Mouse (Mus musculus): ENCODE results near the gene Anapc15. TPM values are rescaled to one million over a fixed set of nuclear protein-coding genes. Genes with fewer than 3 reads are reported as not detected.
"Not testable (repeated sequence)": the region's sequence is repeated elsewhere in the genome, so short reads cannot be mapped to it uniquely, and the experiment has no call there.

Anapc15 gene
- total RNA-seq, 2 experiments from 2014 or later = 14.2 to 18.6 TPM

DNA sequence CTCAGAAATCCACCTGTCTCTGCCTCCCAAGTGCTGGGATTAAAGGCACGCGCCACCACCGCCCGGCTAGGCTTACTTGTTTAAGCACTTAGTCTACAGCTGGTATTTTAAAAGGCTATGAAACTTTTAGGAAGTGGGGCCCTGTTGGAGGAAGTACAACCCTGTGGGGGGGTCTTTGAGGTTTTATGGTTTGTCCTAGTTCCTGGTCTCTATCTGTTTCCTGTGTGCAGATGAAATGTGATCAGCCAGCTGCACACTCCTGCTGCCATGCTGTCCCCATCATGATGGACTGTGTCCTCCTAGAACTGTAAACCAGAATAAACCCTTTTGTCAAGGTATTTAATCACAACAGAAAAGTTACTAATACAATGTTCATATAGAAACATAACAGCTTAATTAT, 20.6 kb downstream of the Anapc15 start:
- no peak for ATAC-seq (replicated peaks; ENCODE audit: low FRiP score, poor library complexity, severe bottlenecking)

DNA sequence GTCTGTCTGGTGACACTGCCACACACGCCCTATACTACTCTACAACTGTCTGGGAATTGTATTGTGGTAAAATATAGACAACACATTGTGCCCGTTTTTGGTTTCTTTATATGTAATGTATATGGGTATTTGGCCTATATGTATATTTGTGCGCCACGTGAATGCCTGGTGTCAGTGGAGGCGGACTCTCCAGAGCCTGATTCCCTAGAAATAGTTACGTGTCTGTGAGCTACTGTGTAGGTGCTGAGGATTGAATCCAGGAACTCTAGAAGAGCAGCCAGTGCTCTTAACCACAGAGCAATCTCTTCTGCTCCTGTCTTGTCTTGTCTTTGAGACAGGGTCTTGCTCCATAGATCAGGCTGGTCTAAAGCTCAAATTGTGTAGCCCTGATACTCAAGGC, 22.8 kb downstream of the Anapc15 start:
- no peak for ATAC-seq (replicated peaks; ENCODE audit: low FRiP score, poor library complexity, severe bottlenecking)

DNA sequence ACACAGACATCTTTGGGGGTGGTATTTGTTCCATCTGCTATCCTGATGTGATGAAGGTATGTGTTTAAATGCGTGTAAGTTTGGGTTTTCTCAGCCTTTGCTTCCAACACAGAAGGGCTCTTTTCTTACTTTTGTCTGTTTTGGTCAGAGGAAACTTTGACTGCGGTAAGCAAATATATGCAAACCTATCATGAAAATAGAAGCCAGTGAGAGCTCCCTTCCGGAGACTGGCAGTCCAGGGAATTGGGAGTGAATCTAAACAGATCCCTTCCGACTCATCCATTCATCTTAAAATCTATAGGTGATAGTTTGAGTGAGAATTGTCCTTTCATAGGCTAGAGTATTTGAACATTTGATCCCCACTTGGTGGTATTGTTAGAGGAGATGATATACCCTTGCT, 24.9 kb downstream of the Anapc15 start:
- ATAC-seq (replicated peaks; ENCODE audit: low FRiP score, poor library complexity, severe bottlenecking) = no peak

DNA sequence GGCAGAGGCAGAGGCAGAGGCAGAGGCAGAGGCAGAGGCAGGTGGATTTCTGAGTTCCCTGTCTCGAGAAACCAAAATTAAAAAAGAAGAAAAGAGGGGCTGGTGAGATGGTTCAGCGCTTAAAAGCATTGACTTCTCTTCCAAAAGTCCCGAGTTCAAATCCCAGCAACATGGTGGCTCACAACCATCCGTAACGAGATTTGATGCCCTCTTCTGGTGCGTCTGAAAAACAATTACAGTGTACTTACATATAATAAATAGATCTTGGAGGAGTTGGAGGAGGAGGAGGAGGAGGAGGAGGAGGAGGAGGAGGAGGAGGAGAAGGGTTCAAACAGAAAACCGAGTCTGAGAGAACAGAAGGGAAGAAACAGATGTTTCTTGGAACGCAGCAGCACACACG, 32.2 kb downstream of the Anapc15 start:
- ATAC-seq (replicated peaks; ENCODE audit: low FRiP score, poor library complexity, severe bottlenecking) = no peak

DNA sequence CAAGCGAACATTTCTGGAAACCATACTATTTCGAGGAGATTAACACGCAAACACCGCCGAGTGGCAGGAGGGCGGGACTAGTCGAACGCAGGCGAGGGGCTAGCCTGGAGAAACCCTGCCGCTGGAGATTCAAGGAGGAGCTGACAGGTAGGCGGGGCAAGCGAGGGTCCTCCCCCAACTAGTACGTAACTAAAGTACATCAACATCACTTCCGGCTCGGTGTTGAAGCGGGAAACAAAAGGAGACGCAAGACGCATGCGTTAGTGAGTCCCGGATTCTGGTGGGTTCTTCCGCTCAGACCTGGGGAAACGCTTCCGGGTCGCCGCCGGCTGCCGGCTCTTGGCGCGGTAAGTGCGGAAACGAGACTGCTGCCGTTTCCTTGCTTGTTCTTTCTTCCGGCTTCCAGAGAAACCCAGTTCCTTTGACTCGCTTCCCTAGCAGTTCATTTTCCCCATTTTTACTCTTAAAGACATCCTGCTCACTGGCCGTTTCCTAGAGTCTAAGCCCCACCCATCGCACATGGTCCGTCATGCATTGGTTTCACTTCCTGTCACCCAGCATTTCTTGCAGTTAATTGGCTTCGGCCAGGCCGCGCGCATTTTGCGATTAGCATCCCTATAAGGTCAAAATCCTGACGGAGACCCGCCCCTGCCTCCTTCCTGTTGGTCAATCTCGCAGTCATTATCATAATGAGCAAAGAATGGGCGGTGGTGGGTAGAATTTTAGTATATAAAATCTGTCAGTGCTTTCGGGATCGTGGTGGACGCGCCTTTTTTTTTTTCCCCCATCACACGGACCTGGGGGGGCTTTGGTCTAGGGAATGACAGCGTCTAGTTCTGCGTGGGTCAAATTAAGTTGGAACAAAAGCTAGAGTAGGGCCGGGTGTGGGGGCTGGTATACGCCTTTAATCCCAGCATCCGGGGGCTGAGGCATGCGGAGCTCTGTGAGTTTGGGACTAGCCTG, 32.9 kb downstream of the Anapc15 start:
- peak; percentile 94 for ATAC-seq (replicated peaks; ENCODE audit: low FRiP score, poor library complexity, severe bottlenecking)

DNA sequence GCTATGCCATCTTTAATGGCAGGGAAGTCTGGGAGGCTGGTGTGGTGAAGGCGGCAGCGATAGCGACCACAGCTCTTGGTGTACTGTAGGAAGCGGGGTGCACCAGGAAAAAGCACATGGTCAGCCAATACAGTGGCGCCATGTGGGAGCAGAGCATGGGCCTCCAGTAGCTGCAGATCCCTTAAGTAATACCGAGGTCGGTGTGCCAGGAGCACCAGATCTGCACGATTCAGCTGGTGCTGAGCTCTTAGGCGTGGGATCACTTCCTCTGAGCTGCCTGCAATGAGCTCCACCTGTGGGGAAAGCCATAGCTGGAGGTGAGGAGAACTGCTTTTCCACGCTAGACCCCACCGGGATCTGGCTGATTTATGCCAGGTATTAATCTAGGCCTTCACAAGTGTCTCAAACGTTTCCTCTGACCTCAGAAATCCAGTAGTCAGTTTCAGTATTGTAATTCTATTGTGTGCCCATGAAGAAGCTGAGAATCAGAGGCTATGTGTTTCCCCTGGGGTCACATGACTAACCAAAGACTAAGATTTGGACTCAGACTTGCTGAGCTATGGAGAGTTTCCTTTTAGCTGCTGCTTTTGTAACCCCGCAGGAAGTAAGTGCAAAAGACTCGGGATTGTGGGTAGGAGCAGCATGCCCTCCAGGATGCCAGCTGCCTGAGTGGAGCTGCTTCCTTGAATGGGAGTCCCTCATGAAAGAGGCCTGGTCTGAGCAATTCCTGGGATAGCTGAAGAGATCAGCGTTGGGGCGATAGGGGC, 37.0 kb downstream of the Anapc15 start:
- no peak for ATAC-seq (replicated peaks; ENCODE audit: low FRiP score, poor library complexity, severe bottlenecking)

DNA sequence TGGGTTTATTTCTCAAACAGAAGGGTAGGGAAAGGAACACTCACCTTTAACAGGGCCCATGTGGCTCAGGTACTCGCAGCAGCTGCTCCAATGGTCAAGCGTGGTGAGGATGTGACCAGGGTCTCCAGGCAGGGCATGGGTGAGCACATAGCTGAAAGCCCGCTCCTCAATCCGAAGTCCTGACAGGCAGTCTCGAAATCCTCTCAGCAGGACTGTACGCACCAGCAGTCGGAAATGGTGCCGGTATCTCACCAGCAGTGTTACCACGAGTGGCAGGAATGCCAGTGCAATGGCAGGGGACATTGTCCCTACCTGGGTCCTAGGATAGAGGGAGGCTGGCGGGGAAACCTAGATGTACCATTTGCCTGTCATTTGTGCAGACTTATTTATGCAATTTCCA, 38.5 kb downstream of the Anapc15 start:
- ATAC-seq (replicated peaks; ENCODE audit: low FRiP score, poor library complexity, severe bottlenecking) = no peak

DNA sequence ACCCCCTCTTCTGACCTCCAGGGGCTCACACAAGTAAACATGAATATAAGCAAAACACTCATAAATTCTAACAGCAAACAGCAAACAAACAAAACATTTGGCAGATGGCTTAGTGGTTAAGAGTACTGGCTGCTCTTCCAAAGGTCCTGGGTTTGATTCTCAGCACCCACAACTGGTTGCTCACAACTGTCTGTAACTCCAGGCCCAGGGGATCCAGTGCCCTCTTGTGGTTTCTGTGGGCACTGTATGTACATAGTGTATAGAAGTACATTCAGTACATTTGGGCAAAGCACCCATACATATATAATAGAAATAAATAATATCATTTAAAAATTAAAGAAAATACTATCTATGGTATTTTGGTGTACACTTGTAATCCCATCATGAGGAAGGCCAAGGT, 39.3 kb downstream of the Anapc15 start:
- ATAC-seq (replicated peaks; ENCODE audit: low FRiP score, poor library complexity, severe bottlenecking) = no peak

DNA sequence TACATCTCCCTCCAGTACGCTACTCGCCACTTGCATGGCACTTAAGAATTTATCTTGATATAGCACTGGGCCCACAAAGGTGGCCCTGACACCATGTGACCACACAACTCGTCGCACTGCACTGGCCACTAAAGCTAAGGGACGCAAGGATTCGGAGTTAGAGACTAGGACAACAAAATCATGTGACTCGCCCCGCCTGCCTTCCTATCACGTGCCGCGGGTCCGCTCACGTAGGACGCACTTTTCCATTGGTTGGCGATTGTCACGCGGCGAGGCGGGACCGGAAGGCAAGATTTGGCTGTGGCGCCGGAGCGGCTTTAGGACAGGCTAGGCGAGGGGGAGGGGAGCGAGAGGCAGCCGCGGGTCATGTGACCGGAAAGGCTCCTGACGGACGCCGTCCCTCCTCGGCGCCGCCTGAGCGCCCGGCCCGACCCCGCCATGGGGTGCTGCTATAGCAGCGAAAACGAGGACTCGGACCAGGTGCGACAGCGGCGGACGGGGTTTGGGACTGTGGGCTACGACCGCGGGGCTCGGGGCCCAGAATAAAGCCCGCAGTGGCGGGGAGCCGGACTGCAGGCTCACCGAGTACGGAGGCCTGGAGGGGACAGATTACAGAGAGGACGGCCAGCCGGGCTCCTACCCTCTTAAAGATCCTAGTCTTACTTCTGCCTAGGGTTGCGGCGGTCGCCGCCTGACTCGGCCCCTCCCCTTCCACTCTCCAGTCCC, 42.2 kb downstream of the Anapc15 start, which contains the start of gene Lamtor1:
Gene Lamtor1 (plus strand): TSS at position 344 of the 726 bp plus-strand sequence.
- ATAC-seq (replicated peaks; ENCODE audit: low FRiP score, poor library complexity, severe bottlenecking) = peak; percentile 93

DNA sequence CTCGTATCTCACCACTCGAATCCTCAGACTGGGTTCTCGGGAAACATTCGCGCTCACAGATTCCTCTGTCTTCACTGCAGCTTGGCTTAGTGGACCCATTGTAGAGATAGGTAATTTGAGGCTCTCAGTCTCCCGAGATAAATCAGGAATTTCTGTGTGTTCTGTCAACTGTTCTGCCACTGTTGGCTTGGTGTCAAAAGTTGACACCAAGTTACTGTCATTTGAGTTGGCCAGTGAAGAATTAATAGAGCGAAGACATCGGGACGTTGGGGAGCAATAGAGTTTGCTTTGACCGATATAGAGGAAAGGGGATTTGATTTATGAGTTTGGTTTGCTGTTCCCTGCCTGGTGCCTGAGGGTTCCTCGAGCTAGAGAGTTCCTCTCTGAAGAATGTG, 42.8 kb downstream of the Anapc15 start, which contains the start of gene Tomt:
Gene Tomt (minus strand): TSS at position 73 of the 395 bp plus-strand sequence.
- ATAC-seq (replicated peaks; ENCODE audit: low FRiP score, poor library complexity, severe bottlenecking) = no peak

DNA sequence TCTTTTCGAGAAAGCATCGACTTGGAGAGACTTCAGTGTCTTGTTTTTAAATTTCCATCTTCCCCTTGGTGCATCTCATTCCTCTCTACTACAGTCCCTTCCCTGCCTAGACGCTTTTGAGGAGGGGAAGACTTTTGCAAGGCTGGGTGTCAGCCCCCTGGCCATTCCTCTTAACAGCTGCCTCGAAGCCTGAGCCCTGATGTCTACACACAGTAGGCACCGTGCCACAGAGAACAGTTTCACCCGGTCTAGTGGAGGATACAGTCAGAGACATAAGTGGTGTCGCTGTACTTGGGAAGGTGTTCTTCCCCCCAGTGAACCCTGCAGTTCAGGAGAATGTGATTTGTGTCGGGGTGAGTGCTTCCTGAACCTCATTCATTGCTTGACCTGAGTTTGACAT, 43.2 kb downstream of the Anapc15 start:
- ATAC-seq (replicated peaks; ENCODE audit: low FRiP score, poor library complexity, severe bottlenecking) = no peak

DNA sequence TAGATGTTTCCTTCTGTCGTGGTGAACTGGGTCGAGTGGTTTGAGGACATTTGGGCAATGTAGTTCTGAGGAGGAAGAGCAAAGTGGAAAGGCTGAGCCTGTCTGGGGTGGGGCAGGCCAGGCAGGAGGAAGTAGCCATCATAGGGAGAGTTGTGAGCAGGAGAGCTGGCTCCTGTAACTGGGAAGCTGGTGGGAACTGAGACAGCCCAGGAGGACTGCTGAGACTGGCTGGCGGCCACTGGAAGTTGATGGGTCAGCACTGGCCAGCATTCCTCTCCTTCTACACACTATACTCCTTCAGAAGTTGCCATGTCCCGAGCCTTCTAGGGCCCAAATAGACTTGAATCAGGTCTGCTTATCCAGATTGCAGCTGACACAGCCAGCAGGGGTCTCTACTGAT, 44.9 kb downstream of the Anapc15 start:
- no peak for ATAC-seq (replicated peaks; ENCODE audit: low FRiP score, poor library complexity, severe bottlenecking)

DNA sequence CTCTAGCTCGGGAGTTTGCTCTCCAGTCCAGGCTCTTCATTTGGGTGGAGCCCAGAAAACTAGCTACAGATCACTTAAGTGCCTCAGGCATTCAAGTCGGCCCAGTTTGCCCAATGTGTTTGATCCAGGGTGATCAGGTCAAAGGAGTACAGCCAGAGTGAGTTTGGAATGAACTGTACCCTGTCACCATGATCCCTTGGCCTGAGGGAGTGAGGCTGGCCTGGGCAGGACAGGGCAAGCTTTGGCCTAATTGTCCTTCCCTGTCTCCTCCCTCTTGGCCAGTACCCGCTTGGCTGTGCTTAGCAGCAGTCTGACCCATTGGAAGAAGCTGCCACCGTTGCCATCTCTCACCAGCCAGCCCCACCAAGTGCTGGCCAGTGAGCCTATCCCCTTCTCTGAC, 46.6 kb downstream of the Anapc15 start:
- no peak for ATAC-seq (replicated peaks; ENCODE audit: low FRiP score, poor library complexity, severe bottlenecking)

DNA sequence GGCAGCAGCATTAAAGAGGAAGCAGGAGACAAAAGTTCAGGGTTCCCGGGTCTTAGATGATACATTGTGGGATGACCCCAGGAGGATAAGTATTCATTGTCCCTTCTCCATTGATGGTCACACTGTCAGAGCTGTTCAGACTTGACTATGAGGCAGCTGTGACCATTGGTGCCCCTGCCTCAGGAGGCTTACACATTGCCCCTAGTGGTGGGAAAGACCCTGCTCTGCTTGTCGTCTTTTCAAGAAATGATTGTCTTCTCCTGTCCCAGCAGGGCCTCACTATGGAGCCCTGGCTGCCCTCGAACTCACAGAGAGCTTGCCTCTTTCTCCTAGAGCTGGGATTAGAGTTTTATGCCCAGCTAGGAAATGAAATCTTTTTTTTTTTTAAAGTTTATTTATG, 48.5 kb downstream of the Anapc15 start:
- ATAC-seq (replicated peaks; ENCODE audit: low FRiP score, poor library complexity, severe bottlenecking) = no peak

DNA sequence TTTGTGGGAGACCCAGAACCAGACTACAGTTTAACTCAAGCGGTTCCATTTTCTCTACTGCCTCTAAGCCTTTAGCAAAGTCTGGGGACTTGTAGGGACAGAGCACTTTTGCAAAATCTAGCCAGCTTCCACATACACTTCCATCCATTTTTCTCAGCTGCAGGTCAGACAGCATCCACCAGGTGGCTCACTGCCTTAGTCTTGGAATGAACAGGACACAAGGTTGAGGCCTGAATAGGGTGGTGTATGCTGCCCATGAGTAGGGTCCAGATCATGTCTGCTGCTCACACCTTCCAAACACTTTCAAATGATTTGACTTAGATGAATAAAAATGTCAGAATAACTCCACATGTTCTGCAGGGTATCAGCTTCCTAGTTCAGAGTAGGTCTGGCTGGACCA, 54.6 kb downstream of the Anapc15 start:
- peak; percentile 91 for ATAC-seq (replicated peaks; ENCODE audit: low FRiP score, poor library complexity, severe bottlenecking)

DNA sequence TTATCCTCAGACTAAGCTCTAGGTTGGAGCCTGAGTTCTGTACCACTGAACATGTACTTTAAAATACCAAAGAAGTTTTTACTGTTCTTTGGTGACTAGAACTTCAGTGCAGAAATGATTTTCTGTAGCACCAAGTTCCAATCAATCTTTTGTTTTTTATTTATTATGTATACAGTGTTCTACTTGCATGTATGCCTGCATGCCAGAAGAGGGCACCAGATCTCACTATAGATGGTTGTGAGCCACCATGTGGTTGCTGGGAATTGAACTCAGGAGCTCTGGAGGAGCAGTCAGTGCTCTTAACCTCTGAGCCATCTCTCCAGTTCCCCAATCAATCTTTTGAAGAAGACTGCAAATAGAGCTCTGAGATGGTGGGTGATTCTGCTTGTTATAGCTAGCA, 62.4 kb downstream of the Anapc15 start:
- not testable (repeated sequence) for ATAC-seq (replicated peaks; ENCODE audit: low FRiP score, poor library complexity, severe bottlenecking)

DNA sequence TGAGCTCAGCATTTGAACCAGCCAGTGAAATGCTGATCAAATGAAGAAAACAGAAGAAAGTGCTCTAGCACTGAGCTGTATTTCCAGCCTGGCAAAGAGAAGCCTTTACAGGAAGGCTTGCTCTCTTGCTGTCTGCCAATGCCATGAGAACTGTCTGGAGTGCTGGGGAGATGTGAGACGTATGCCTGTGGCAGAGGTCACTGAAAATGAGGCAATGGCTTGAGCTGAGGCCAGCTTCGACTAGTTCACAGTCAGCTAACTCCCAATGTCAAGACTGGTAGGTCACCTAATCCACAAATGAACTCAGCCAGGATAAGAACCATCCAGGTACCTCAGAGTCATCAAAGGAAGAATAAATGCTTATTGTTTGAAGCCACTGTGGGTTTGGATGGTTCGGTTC, 64.6 kb downstream of the Anapc15 start:
- ATAC-seq (replicated peaks; ENCODE audit: low FRiP score, poor library complexity, severe bottlenecking) = no peak

DNA sequence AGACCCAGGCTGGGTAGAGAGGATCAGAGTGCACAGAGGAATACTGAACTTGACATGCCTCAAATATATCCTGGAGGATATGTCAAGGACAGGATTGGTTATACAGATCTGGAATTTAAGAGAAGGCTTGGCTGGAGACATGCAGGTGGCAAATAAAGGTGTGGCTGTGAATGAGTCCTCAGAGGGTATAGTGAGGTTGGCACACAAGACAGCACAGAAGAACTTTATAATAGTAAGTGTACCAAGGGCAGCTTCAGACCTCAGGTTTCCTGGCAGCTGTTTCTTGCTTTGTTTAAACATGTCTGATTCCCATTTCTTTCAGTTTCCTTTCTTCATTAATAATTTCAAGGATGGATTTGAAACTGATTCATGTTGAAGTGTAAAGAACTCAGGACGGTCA, 69.0 kb downstream of the Anapc15 start:
- no peak for ATAC-seq (replicated peaks; ENCODE audit: low FRiP score, poor library complexity, severe bottlenecking)

DNA sequence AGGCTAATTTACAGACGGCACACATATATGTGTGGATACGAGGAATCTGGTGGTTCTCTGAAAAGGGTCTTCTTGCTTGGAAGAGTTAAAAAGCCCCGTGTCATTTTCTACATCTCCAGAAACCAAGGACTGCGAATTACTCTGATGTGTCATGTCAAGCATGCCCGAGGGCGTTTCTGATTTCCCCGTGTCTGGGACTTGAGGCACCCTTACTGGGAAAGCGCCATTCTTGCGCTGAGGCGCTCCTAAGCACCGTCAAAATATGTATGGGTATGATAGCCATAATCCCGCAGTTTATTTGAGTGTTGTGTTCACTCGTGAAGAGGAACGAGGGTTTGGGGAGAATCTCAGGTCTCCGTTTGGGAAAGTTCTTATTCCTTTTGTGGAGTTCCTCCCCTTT, 69.8 kb downstream of the Anapc15 start:
- peak; percentile 64 for ATAC-seq (replicated peaks; ENCODE audit: low FRiP score, poor library complexity, severe bottlenecking)

DNA sequence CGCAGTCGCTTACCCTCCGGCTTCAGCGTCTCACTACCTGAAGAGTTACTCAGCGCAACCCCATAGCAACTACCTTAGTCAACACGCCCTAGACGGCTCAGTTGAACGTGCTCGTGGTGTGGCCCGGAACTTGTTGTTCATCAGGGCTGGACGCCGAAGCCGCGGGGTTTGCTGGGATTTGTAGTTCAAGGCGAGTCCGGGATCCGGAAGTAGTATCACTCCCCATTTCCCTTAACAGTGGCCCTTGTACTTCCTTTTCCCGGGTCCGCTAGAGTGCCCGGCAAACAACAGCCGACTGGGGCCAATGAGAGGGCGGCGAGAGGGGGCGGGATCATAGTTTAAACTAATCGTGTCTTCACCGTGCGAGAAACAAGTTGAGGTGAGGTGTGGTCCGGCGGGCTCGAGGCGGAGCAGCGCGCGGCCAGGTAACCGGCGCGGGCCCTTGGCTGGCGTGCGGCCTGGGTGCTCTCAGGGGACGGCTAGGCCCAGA, 70.3 kb downstream of the Anapc15 start, which contains the start of the genes Lrrc51 and Numa1:
Gene Lrrc51 (minus strand): TSS at position 145 of the 490 bp plus-strand sequence.
Gene Numa1 (plus strand): TSS at position 361 of the 490 bp plus-strand sequence.
- peak; percentile 97 for ATAC-seq (replicated peaks; ENCODE audit: low FRiP score, poor library complexity, severe bottlenecking)
